ENCODE assay signal across 10 mouse cellular contexts in the genomic region with DNA sequence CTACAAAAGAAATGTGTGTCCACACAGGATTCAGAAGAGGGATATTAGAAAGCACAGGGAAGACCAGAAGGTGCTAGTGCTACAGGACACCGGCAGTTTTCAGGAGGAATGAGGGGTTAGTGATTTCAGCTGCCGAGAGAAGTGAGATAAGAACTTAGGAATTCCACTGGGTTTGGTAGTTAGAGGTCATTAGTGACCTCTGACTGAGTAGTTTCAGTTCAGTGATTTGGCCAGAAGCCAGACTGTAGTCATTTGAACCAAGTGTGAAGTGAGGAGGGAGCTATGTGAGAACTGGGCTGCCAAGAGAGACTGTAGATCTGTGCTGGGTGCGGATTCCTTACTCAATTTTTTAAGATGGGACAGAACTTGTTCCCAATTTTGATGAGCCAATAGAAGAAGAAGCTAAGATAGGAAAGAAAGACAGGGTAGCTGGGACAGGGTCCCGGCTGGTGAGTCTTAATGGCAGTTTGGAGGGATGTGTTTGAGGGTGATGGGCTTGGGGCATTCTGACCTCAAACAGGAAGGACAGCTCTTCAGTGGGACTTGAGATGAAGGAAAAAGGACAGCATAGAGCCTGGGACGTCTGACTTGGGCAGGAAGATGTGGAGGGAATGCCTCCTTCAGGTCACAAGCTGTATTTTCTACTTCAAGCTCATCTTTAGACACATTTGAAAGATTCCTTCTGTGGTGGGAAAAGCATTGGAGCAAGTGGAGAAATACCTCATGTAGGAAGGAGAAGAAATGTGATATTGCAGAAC. TPM values are rescaled to one million over a fixed set of nuclear protein-coding genes. Genes with fewer than 3 reads are reported as not detected.
DNase-seq lines count a peak whose midpoint lies in the region; ATAC-seq lines count a peak whose summit lies in the region.
"Had no signal": no experiment of that assay in that cellular context is flagged by ENCODE, and none has a peak within 500 bp of the region (broad histone marks: within the 10 kb centered on the region; RNA-seq: fewer than 3 reads in every experiment).

No protein-coding gene starts in this region.

- DNase-seq in adrenal gland, adult 2 months: peak; percentile 61
- no peak for DNase-seq in adrenal gland, postnatal 25 days
- peak; percentile 21 for DNase-seq in embryo, embryonic 11 days
- DNase-seq in lung, postnatal 25 days (ENCODE audit: low spot score): peak; percentile 87
- DNase-seq in left cerebral cortex, adult 9 months (ENCODE audit: low spot score in 2 of 2): no peak
- DNase-seq: cerebellum, adult 2 months had no signal

- peak overlapping the region; percentile 0; the same call in 1 of the 2 replicates for H3K4me2 ChIP-seq in intestine, embryonic 16.5 days (ENCODE audit: low read depth, low read length)
- H3K4me2 ChIP-seq: limb, embryonic 15.5 days had no signal

- peak; percentile 81 for ATAC-seq in intestine, embryonic 16.5 days
- no peak for ATAC-seq in frontal cortex, adult (ENCODE audit: low TSS enrichment)
- no peak for ATAC-seq in inflammation-experienced regulatory T-cells, adult 6 months

- no peak overlapping the region for H3K9ac ChIP-seq in intestine, embryonic 16.5 days (ENCODE audit: low read depth, low read length)
- H3K9ac ChIP-seq: limb, embryonic 15.5 days had no signal

- WGBS in intestine, embryonic 16.5 days: 47% methylated on average over 5 of the region's 5 CpGs

- no peaks in the 10 kb centered on the region for H3K9me3 ChIP-seq in intestine, embryonic 16.5 days (ENCODE audit: control insufficient read depth, low read length)
- H3K9me3 ChIP-seq: limb, embryonic 15.5 days had no signal

- H3K27ac ChIP-seq in intestine, embryonic 16.5 days (ENCODE audit: low read length): peak overlapping the region; percentile 50
- H3K27ac ChIP-seq: limb, embryonic 15.5 days had no signal

- H3K36me3 ChIP-seq in intestine, embryonic 16.5 days (ENCODE audit: control insufficient read depth, insufficient read depth, low read length): no peaks in the 10 kb centered on the region
- H3K36me3 ChIP-seq: limb, embryonic 15.5 days had no signal

- H3K27me3 ChIP-seq in intestine, embryonic 16.5 days (replicated peaks; ENCODE audit: control insufficient read depth, insufficient read depth, low read length): no peaks in the 10 kb centered on the region
- H3K27me3 ChIP-seq: limb, embryonic 15.5 days had no signal

- H3K4me1 ChIP-seq in intestine, embryonic 16.5 days (ENCODE audit: control insufficient read depth, insufficient read depth, low read length): peaks cover 19% of the 10 kb centered on the region

- no peak overlapping the region for H3K4me3 ChIP-seq in intestine, embryonic 16.5 days (ENCODE audit: low read length)
- H3K4me3 ChIP-seq: limb, embryonic 15.5 days had no signal

RNA-seq across cellular contexts. Expression of a gene that starts 32.0 kb away (rescaled TPM):
- total RNA-seq in adrenal gland, adult 2 months (2021): 10 to 100 TPM; 51.4 to 60.7 TPM
- 10.7 and 11.6 TPM in 2 replicates for polyA plus RNA-seq in adrenal gland, adult 2 months (2012; rRNA removed)
- 61.9 and 65.4 TPM in 2 replicates for total RNA-seq in adrenal gland, postnatal 25 days (2021)
- 38.4 and 39.4 TPM in 2 replicates for polyA plus RNA-seq in intestine, embryonic 16.5 days (2015; fragmentation: Nextera tagmentation; extraction: Ambion mirVana)
- 10 to 100 TPM in 2 of 3 experiments, 1 to 10 TPM in 1; 8.4 to 17.2 (median 17.0) TPM for polyA plus RNA-seq in inflammation-experienced regulatory T-cells, adult 6 months (2017; shearing (Covaris generic))

Comparison
In these comparisons a context has a peak if more than half of its experiments do, and no peak if none do; other contexts are left out.
1. DNase-seq: peak in adrenal gland, adult 2 months (single experiment), embryo, embryonic 11 days (single experiment) and lung, postnatal 25 days (single experiment); none in adrenal gland, postnatal 25 days (single experiment) and left cerebral cortex, adult 9 months (0 of 2).